Mouse (Mus musculus) small intestine, adult 2 months (tissue): ENCODE results near the gene Fosl2. TPM values are rescaled to one million over a fixed set of nuclear protein-coding genes. Genes with fewer than 3 reads are reported as not detected.

ENCODE experiments used
- H3K27ac ChIP-seq: fragments of 200-500 bp; 2 replicates; pipeline ENCODE4 v1.5.1; 2012; ENCODE audit warnings: low read depth, low read length, control low read depth, inconsistent platforms; ENCODE audit not compliant: insufficient read depth
- H3K27me3 ChIP-seq: fragments of 200-500 bp; 2 replicates; pipeline ENCODE4 v1.6.1; 2012; ENCODE audit warnings: mild to moderate bottlenecking, moderate library complexity, low read length, inconsistent platforms; ENCODE audit not compliant: control insufficient read depth, insufficient read depth
- H3K36me3 ChIP-seq: fragments of 200-500 bp; 2 replicates; pipeline ENCODE4 v1.6.1; 2012; ENCODE audit warnings: mild to moderate bottlenecking, low read length, control low read depth, inconsistent platforms; ENCODE audit not compliant: control insufficient read depth, insufficient read depth
- H3K4me1 ChIP-seq: fragments of 200-500 bp; 2 replicates; pipeline ENCODE4 v1.6.1; 2012; ENCODE audit warnings: low read length, inconsistent platforms, mixed read lengths; ENCODE audit not compliant: control insufficient read depth, insufficient read depth, insufficient read length
- H3K4me3 ChIP-seq: fragments of 200-500 bp; 2 replicates; pipeline ENCODE4 v1.5.1; 2012; ENCODE audit warnings: low read depth, mild to moderate bottlenecking, control low read depth, inconsistent platforms, low read length, moderate library complexity
- CTCF ChIP-seq: fragments of 200-500 bp; IDR thresholded peaks from 2 replicates; pipeline ENCODE4 v1.5.1; 2012; ENCODE audit warnings: low read depth, mild to moderate bottlenecking, control low read depth, inconsistent platforms, low read length, moderate library complexity, mixed read lengths; ENCODE audit not compliant: insufficient replicate concordance, insufficient read length; ENCODE audit errors: extremely low read depth
- POLR2A ChIP-seq: fragments of 200-500 bp; IDR thresholded peaks from 2 replicates; pipeline ENCODE4 v1.6.1; 2012; ENCODE audit warnings: low read depth, mild to moderate bottlenecking, control low read depth, inconsistent platforms, low read length, moderate library complexity
- WGBS: fragments of 180-500 bp; shearing (Covaris S2); methylation state at CpG from one replicate; pipeline ENCODE4 v1.1.7; 2018; 5-methylcytosine and 5-hydroxymethylcytosine counted together
- polyA plus RNA-seq: library from polyadenylated mRNA; depleted of rRNA; stranded (reverse); fragments of >200 nt; gene quantifications from 2 replicates; pipeline ENCODE4 v1.2.3, GENCODE M21; 2012

Fosl2 gene
- polyA plus RNA-seq, 1 experiment = 116 TPM

- H3K27ac ChIP-seq = peak overlapping the region; percentile 19; the same call in 1 of the 2 replicates
- no peaks in the 10 kb centered on the region for H3K36me3 ChIP-seq
Measured at GRCm38 (mm10) chr5:32120901-32121376, 14.7 kb upstream of the Fosl2 start.

GRCm38 (mm10) chr5:32121936-32122335 lies 13.7 kb upstream of the Fosl2 start:
- Histone ChIP-seq H3K4me1 (peaks cover 28% of the 10 kb centered on the region), H3K36me3 (no peaks in the 10 kb centered on the region), H3K27ac (no peak overlapping the region), H3K4me3 (no peak overlapping the region), H3K27me3 (no peaks in the 10 kb centered on the region)
- TF ChIP-seq CTCF (no peak), POLR2A (no peak)
- 75% methylated on average over 6 of the region's 6 CpGs for WGBS

More at GRCm38 (mm10) chr5:32120901-32121376, 14.7 kb upstream of the Fosl2 start:
- 12% methylated on average over 11 of the region's 11 CpGs for WGBS
- peak overlapping the region; percentile 28 for H3K4me3 ChIP-seq
- peaks cover 28% of the 10 kb centered on the region for H3K4me1 ChIP-seq
- TF ChIP-seq POLR2A (no peak; the same call in 1 of the 2 replicates), CTCF (no peak)
- no peaks in the 10 kb centered on the region for H3K27me3 ChIP-seq

GRCm38 (mm10) chr5:32122363-32122762 lies 13.2 kb upstream of the Fosl2 start:
- TF ChIP-seq CTCF (no peak), POLR2A (no peak)
- WGBS = 80% methylated on average over 5 of the region's 5 CpGs
- Histone ChIP-seq H3K27me3 (no peaks in the 10 kb centered on the region), H3K4me1 (peaks cover 28% of the 10 kb centered on the region), H3K36me3 (no peaks in the 10 kb centered on the region), H3K27ac (no peak overlapping the region), H3K4me3 (no peak overlapping the region)

- TF ChIP-seq POLR2A (no peak), CTCF (no peak)
- no peaks in the 10 kb centered on the region for H3K27me3 ChIP-seq
- peak overlapping the region; percentile 39 for H3K27ac ChIP-seq
- H3K4me3 ChIP-seq = no peak overlapping the region
- 29% methylated on average over 6 of the region's 6 CpGs for WGBS
- no peaks in the 10 kb centered on the region for H3K36me3 ChIP-seq
- H3K4me1 ChIP-seq = peaks cover 28% of the 10 kb centered on the region
Measured at GRCm38 (mm10) chr5:32124957-32125356, 10.6 kb upstream of the Fosl2 start.

GRCm38 (mm10) chr5:32127226-32127625 lies 8.4 kb upstream of the Fosl2 start:
- no peaks in the 10 kb centered on the region for H3K27me3 ChIP-seq
- H3K27ac ChIP-seq = no peak overlapping the region
- H3K36me3 ChIP-seq = no peaks in the 10 kb centered on the region
- H3K4me1 ChIP-seq = peaks cover 7% of the 10 kb centered on the region; the same call in 1 of the 2 replicates
- H3K4me3 ChIP-seq = no peak overlapping the region
- WGBS = 93% methylated on average over 3 of the region's 3 CpGs
- no peak for TF ChIP-seq CTCF
- TF ChIP-seq POLR2A = no peak

GRCm38 (mm10) chr5:32127927-32128326 lies 7.7 kb upstream of the Fosl2 start:
- H3K4me3 ChIP-seq = no peak overlapping the region
- H3K36me3 ChIP-seq = no peaks in the 10 kb centered on the region
- peaks cover 10% of the 10 kb centered on the region; the same call in 1 of the 2 replicates for H3K4me1 ChIP-seq
- H3K27ac ChIP-seq = no peak overlapping the region
- H3K27me3 ChIP-seq = no peaks in the 10 kb centered on the region
- WGBS = 58% methylated on average over 3 of the region's 3 CpGs
- TF ChIP-seq CTCF (no peak), POLR2A (no peak)

- Histone ChIP-seq H3K36me3 (no peaks in the 10 kb centered on the region), H3K4me1 (peaks cover 3% of the 10 kb centered on the region; the same call in 1 of the 2 replicates), H3K27me3 (no peaks in the 10 kb centered on the region), H3K4me3 (peak overlapping the region; percentile 63), H3K27ac (peak overlapping the region; percentile 99)
- WGBS = 2% methylated on average over 33 of the region's 48 CpGs
- TF ChIP-seq POLR2A (no peak), CTCF (no peak)
Measured at GRCm38 (mm10) chr5:32132971-32133501, 2.6 kb upstream of the Fosl2 start.
